Mouse (Mus musculus): Measurements from ENCODE around the gene Cldn5. TPM values are rescaled to one million over a fixed set of nuclear protein-coding genes. Genes with fewer than 3 reads are reported as not detected.

Cldn5 gene
- polyA plus RNA-seq, 1 experiment from 2014 or later, result 37.7 TPM

Other genes with a start within 250 kb of the Cldn5 start
- 3.8 and 5.3 TPM in 2 replicates for gene Tbx1, start 186.2 kb upstream of the Cldn5 start, polyA plus RNA-seq (2014; fragmentation: Nextera tagmentation; extraction: Ambion mirVana)
- 9.5 and 11.4 TPM in 2 replicates for gene Gp1bb, start 154.4 kb upstream of the Cldn5 start, polyA plus RNA-seq (2014; fragmentation: Nextera tagmentation; extraction: Ambion mirVana)
- gene Gm49601, start 150.4 kb upstream of the Cldn5 start, polyA plus RNA-seq (2014; fragmentation: Nextera tagmentation; extraction: Ambion mirVana), result 3.6 and 3.8 TPM in 2 replicates
- gene Sept5, start 146.9 kb upstream of the Cldn5 start, polyA plus RNA-seq (2014; fragmentation: Nextera tagmentation; extraction: Ambion mirVana), result 68.6 and 79.8 TPM in 2 replicates
- 74.4 and 89.0 TPM in 2 replicates for gene Ufd1, start 34.9 kb downstream of the Cldn5 start, polyA plus RNA-seq (2014; fragmentation: Nextera tagmentation; extraction: Ambion mirVana)
- 60.5 and 62.2 TPM in 2 replicates for gene Cdc45, start 35.1 kb downstream of the Cldn5 start, polyA plus RNA-seq (2014; fragmentation: Nextera tagmentation; extraction: Ambion mirVana)
- gene 2510002D24Rik, start 59.7 kb downstream of the Cldn5 start, polyA plus RNA-seq (2014; fragmentation: Nextera tagmentation; extraction: Ambion mirVana), result 17.7 and 19.7 TPM in 2 replicates
- not detected in 2 replicates for gene Gm28539, start 59.7 kb downstream of the Cldn5 start, polyA plus RNA-seq (2014; fragmentation: Nextera tagmentation; extraction: Ambion mirVana)
- gene Mrpl40, start 100.0 kb downstream of the Cldn5 start, polyA plus RNA-seq (2014; fragmentation: Nextera tagmentation; extraction: Ambion mirVana), result 86.3 and 91.1 TPM in 2 replicates
- gene Hira, start 100.2 kb downstream of the Cldn5 start, polyA plus RNA-seq (2014; fragmentation: Nextera tagmentation; extraction: Ambion mirVana), result 12.8 and 14.6 TPM in 2 replicates

All from neural tube, embryonic 11.5 days (tissue).